Mouse (Mus musculus) forebrain, embryonic 15.5 days (tissue): ENCODE data around the gene Cyb561. TPM values are rescaled to one million over a fixed set of nuclear protein-coding genes. Genes with fewer than 3 reads are reported as not detected.

Source experiments
- ATAC-seq: fragments of 200-750 bp; cut with Nextera tagmentation; replicated peaks from 2 replicates; pipeline ENCODE4 v1.8.0; 2017; ENCODE audit warnings: mild to moderate bottlenecking, moderate TSS enrichment, moderate library complexity
- H3K27ac ChIP-seq: fragments of 300-500 bp; sonication (generic); replicated peaks from 2 replicates; pipeline ENCODE4 v1.5.1; 2015; ENCODE audit warnings: mild to moderate bottlenecking, inconsistent platforms
- H3K27me3 ChIP-seq: fragments of 300-500 bp; sonication (generic); 2 replicates; pipeline ENCODE4 v1.6.1; 2015; ENCODE audit warnings: inconsistent platforms
- H3K36me3 ChIP-seq: fragments of 300-500 bp; sonication (generic); 2 replicates; pipeline ENCODE4 v1.6.1; 2015; ENCODE audit warnings: mild to moderate bottlenecking, inconsistent platforms
- H3K4me1 ChIP-seq: fragments of 300-500 bp; sonication (generic); 2 replicates; pipeline ENCODE4 v1.6.1; 2015; ENCODE audit warnings: inconsistent platforms
- H3K4me2 ChIP-seq: fragments of 300-500 bp; sonication (generic); replicated peaks from 2 replicates; pipeline ENCODE4 v1.6.1; 2015; ENCODE audit warnings: mild to moderate bottlenecking, inconsistent platforms
- H3K4me3 ChIP-seq: fragments of 300-500 bp; sonication (generic); 2 replicates; pipeline ENCODE4 v1.5.1; 2015; ENCODE audit warnings: mild to moderate bottlenecking, inconsistent platforms
- H3K9ac ChIP-seq: fragments of 300-500 bp; sonication (generic); replicated peaks from 2 replicates; pipeline ENCODE4 v1.6.1; 2015; ENCODE audit warnings: mild to moderate bottlenecking, inconsistent platforms
- H3K9me3 ChIP-seq: fragments of 300-500 bp; sonication (generic); 2 replicates; pipeline ENCODE4 v1.6.1; 2016; ENCODE audit warnings: inconsistent platforms
- WGBS: fragments of 180-500 bp; shearing (Covaris S2); methylation state at CpG from one replicate; pipeline ENCODE4 v1.1.7; 2015; ENCODE audit warnings: mixed read lengths; 5-methylcytosine and 5-hydroxymethylcytosine counted together
- polyA plus RNA-seq: library from polyadenylated mRNA; unstranded; fragments of >200 nt; fragmentation: Nextera tagmentation; extraction: Ambion mirVana; gene quantifications from 2 replicates; pipeline ENCODE4 v1.2.1, GENCODE M21; 2015

The Cyb561 gene
- polyA plus RNA-seq, 1 experiment from 2014 or later = 32.5 TPM

DNA sequence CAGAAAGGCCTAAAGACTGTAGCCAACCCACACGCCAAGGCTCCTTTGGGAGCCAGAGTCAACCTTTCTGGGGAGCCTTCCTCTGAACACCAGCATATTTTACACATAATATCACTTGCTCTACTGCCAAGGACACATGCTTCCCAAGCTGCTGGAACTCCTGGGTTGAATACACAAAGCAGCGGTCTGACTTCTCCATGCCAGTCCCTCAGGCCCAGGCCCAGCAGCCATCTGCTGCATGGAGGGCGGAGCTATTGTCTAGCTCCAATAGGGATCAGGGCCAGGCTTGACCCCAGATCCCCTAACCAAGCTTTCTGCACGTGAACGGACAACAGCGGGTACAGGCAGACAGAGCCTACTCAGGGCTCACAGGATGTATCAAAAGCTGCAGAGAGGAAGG, 18.3 kb downstream of the Cyb561 start:
- 59% methylated on average over 6 of the region's 6 CpGs for WGBS

DNA sequence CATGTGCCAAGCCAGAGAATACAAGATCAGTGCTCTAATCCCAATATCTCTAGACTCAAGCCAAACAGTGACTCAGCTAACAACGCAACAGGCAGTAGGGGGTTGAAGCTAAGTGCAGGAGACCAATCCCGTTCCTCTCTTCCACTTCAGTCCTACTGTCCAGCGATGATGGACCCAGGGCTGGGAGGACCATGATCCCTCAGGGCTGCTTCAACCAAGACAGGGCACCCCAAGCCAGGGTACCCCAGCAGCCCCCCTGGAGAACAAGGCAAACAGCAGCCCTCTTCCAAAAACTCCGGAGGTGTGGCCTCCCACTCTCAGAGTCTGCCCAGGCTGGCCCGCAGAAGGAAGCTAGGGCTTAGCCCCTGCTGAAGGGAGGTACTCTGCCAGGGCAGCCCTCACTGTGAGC, 18.8 kb downstream of the Cyb561 start:
- Histone ChIP-seq H3K4me3 (no peak overlapping the region), H3K27me3 (no peaks in the 10 kb centered on the region), H3K9me3 (no peaks in the 10 kb centered on the region), H3K27ac (no peak overlapping the region), H3K9ac (no peak overlapping the region), H3K4me2 (no peak overlapping the region), H3K4me1 (no peaks in the 10 kb centered on the region), H3K36me3 (no peaks in the 10 kb centered on the region)
- no peak for ATAC-seq
- WGBS = 81% methylated on average over 5 of the region's 5 CpGs

More for the DNA sequence above, 18.3 kb downstream of the Cyb561 start:
- H3K9me3 ChIP-seq = no peaks in the 10 kb centered on the region
- no peaks in the 10 kb centered on the region for H3K4me1 ChIP-seq
- H3K4me3 ChIP-seq = no peak overlapping the region
- no peaks in the 10 kb centered on the region for H3K36me3 ChIP-seq
- no peak overlapping the region for H3K27ac ChIP-seq
- H3K4me2 ChIP-seq = no peak overlapping the region
- no peak overlapping the region for H3K9ac ChIP-seq
- no peak for ATAC-seq
- no peaks in the 10 kb centered on the region for H3K27me3 ChIP-seq

DNA sequence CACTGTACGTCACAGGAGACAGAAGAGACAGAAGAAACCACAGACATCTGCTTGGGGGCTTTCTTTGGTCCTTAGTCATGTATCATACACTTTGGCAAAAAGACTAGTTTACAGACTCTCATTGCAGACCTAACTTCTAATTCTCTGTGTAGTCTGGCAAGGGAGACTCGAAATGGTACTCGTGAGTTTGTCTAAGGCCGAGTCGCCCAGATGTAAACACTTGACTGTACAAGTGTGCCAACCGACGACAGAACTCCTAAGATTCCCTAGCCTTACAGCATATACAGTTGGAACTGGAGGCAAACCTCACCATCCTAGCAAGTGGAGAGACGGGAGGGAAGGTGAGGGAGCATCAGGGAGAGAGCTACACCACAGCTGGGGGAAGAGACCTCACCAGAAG, 19.4 kb downstream of the Cyb561 start:
- Histone ChIP-seq H3K9ac (no peak overlapping the region), H3K27me3 (no peaks in the 10 kb centered on the region), H3K4me3 (no peak overlapping the region), H3K4me2 (no peak overlapping the region), H3K9me3 (no peaks in the 10 kb centered on the region), H3K27ac (no peak overlapping the region), H3K36me3 (no peaks in the 10 kb centered on the region), H3K4me1 (no peaks in the 10 kb centered on the region)
- 88% methylated on average over 8 of the region's 8 CpGs for WGBS
- ATAC-seq = no peak

DNA sequence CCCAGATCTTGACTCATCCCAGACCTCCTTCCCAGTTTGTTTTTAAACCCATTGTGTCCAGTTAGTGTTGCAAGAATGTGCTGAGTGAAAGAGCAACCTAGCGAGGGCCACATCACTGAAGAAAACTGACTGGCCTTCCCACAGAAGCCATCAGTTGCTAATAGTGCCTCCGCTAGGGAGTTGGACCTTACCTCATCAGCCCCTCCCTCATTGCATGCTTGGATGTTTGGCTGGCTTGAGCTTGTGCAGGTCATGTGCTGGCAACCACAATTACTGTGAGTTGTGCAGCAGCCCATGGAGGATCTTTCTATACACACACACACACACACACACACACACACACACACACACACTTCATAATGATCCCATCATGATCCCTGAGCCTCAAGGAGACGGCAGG, 21.8 kb downstream of the Cyb561 start:
- Histone ChIP-seq H3K4me2 (no peak overlapping the region), H3K27ac (no peak overlapping the region), H3K9me3 (no peaks in the 10 kb centered on the region), H3K9ac (no peak overlapping the region), H3K27me3 (no peaks in the 10 kb centered on the region), H3K4me3 (no peak overlapping the region), H3K4me1 (peaks cover 5% of the 10 kb centered on the region; the same call in 1 of the 2 replicates), H3K36me3 (no peaks in the 10 kb centered on the region; the same call in 1 of the 2 replicates)
- WGBS = 90% methylated on average over 3 of the region's 3 CpGs
- no peak for ATAC-seq

DNA sequence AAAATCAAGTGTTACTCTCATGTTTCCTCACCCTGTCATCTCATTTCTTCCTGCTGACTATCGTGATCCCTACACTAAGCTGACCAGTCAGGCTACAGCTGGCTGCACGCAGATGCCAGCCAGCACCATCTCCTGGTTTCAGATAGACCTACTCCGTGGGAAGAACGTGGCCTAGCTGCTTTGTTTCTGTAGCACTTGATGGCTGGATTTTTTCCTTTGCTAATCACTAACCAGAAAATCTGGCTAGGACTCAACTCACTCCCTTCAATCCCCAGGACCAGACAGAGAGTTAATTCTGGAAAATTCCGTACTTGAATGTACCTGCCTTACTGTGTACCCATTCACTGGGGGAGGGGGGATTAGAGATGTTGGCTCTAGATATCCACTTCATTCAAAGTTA, 25.0 kb downstream of the Cyb561 start:
- Histone ChIP-seq H3K4me1 (peaks cover 5% of the 10 kb centered on the region; the same call in 1 of the 2 replicates), H3K27me3 (no peaks in the 10 kb centered on the region), H3K36me3 (peaks cover 11% of the 10 kb centered on the region), H3K9me3 (no peaks in the 10 kb centered on the region), H3K4me2 (no peak overlapping the region), H3K27ac (no peak overlapping the region), H3K9ac (no peak overlapping the region), H3K4me3 (no peak overlapping the region)
- 78% methylated on average over 5 of the region's 5 CpGs for WGBS
- ATAC-seq = no peak

DNA sequence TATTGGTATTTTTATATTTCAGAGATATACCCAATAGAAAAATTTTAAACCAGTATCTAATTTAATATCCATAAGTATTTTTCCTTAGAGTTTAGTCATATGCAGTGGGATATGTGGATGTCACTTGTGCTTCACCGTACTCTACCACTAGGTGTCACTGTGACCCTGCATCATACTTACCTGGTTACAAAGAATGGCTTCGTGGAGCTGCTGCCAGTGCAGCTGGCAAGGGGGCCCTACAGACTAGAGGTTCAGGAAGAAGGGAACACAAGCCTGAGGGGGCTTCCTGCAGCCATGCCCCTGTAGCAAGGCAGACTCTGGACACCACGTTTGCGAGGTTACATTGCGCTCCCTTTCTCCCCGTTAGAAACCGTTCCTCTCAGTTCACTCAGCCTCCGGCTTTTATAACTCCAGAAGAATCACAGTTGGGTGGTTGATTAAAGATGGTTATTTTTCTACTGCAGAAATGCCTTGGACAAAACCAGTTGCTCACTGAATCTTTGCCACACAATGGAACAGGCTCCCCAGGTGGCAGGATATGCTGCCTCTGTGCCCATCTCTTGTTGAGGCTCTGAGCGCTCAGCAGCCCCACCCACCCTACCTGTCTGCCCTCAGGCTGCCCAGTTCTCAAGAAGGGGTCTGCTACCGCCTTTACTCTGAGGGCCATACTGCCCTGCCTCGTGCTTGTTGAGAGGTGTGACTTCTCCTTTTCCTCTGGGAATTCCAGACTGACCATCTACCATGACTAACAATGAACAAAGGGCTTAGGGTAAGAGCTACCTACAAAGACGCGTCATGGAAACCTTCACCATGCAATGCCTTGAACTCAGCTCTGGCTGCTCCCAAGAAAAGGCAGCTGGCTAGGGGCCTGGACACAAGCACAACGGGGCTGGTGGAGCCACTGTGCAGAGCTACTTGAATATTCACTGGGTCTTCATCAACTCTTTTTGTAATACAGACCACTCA, 25.8 kb downstream of the Cyb561 start:
- Histone ChIP-seq H3K36me3 (peaks cover 20% of the 10 kb centered on the region), H3K4me3 (no peak overlapping the region), H3K27me3 (no peaks in the 10 kb centered on the region), H3K9ac (peak overlapping the region; percentile 13; the same call in 1 of the 2 replicates), H3K9me3 (no peaks in the 10 kb centered on the region), H3K27ac (no peak overlapping the region), H3K4me1 (peaks cover 5% of the 10 kb centered on the region; the same call in 1 of the 2 replicates), H3K4me2 (no peak overlapping the region)
- ATAC-seq = peak; percentile 75
- 59% methylated on average over 14 of the region's 14 CpGs for WGBS

DNA sequence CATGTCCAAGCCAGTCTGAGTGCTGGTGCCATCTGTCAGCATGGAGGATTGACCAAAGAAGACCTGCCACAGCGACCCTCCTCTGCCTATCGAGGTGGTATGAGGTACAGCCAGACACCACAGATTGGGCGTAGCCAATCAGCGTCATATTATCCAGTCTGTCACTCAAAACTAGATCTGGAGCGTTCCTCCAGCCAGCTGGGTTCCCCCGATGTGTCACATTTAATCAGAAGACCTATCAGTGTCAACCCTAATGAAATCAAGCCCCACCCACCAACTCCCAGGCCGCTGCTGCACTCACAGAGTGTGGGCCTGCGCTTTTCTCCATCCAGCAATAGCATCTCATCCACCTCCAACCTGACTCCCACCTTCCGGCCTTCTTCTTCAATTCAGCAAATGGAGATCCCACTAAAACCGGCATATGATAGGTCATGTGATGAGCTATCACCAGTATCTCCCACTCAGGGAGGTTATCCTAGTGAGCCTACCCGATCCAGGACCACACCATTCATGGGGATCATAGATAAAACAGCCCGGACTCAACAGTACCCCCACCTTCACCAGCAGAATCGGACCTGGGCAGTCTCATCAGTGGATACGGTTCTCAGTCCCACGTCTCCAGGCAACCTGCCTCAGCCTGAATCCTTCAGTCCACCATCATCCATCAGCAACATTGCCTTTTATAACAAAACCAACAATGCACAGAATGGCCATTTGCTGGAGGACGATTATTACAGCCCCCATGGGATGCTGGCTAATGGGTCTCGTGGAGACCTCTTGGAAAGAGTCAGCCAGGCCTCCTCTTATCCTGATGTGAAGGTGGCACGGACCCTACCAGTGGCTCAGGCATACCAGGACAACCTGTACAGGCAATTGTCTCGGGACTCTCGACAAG, 30.1 kb downstream of the Cyb561 start:
- Histone ChIP-seq H3K27ac (no peak overlapping the region), H3K4me2 (no peak overlapping the region), H3K4me3 (no peak overlapping the region), H3K27me3 (no peaks in the 10 kb centered on the region), H3K4me1 (peaks cover 5% of the 10 kb centered on the region; the same call in 1 of the 2 replicates), H3K9ac (no peak overlapping the region), H3K36me3 (peaks cover 45% of the 10 kb centered on the region), H3K9me3 (no peaks in the 10 kb centered on the region)
- 88% methylated on average over 20 of the region's 20 CpGs for WGBS
- ATAC-seq = no peak

DNA sequence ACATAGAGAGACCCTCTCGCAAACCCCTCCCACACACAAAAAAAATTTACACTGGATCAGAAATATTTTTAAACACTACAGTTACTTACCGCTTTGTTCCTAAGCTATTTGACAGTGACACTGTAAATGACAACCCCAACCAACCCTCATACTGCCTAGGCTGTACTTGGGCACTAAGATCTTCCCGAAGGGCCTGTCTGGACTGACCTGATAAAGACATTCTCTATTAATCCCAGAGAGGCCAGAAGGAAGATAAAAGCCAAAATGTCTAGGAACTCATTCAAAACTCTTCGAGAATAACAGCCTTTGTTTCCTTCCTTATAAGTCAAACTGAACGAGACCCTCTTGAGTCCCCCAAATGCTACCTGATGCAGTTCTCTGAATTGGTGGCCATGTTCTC, 31.9 kb downstream of the Cyb561 start:
- no peak overlapping the region for H3K4me3 ChIP-seq
- no peaks in the 10 kb centered on the region for H3K27me3 ChIP-seq
- no peak overlapping the region for H3K27ac ChIP-seq
- WGBS = 93% methylated on average over 5 of the region's 5 CpGs
- no peaks in the 10 kb centered on the region for H3K4me1 ChIP-seq
- no peak overlapping the region for H3K4me2 ChIP-seq
- H3K9ac ChIP-seq = no peak overlapping the region
- no peaks in the 10 kb centered on the region for H3K9me3 ChIP-seq
- no peak for ATAC-seq
- H3K36me3 ChIP-seq = peaks cover 58% of the 10 kb centered on the region

DNA sequence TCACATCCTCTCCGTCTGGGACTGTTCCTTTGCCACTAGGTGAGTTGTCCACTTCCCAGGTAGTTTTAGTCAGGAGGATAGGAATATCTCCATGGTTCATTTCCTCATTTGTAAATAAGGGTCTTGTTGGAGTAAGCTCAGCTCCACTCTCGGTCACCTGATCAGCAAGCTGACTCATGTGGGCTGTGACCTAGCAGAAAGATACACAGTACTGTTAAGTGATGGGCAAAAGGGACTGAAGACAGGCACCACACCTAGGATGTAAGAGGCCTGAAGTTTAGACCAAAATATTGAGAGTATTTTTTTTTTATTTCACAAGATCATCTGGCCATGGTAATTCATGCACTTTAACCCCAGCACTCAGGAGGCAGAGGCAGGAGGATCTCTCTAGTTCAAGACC, 32.3 kb downstream of the Cyb561 start:
- no peak overlapping the region for H3K27ac ChIP-seq
- peaks cover 62% of the 10 kb centered on the region for H3K36me3 ChIP-seq
- no peak overlapping the region for H3K9ac ChIP-seq
- H3K4me2 ChIP-seq = no peak overlapping the region
- WGBS = 96% methylated on average over 2 of the region's 2 CpGs
- H3K4me3 ChIP-seq = no peak overlapping the region
- ATAC-seq = no peak
- no peaks in the 10 kb centered on the region for H3K9me3 ChIP-seq
- no peaks in the 10 kb centered on the region for H3K27me3 ChIP-seq
- H3K4me1 ChIP-seq = no peaks in the 10 kb centered on the region

DNA sequence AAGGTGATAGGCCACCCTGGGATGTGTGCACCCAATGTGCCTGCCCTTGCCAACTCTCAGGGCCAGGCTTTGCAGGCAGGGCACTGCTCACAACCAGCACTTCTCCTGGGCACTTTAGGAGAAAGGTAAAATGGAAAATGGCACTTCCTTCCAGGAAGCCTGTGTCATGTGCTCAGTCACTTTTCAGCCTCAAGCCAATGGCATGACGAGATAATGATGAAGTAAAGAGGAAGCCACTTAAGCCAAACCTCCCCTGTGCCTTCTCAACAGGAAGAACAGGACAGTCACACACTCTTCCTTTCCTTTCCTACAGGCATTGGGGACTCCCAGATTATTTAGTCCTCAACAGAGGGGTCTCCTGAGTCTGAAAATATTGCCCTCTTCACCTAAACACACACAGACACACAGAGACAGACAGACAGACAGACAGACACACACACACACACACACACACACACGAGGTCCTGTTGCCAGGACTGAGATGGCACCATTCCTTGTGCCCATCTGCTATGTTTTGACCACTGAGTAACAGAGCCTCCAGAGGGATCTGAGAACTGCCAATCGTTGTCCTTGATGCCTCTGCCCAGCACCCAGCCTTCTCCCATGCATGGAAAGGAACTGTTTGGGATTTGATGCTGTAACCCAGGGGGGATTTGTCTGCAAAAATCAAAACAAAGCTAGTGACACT, 32.9 kb downstream of the Cyb561 start:
- Histone ChIP-seq H3K36me3 (peaks cover 59% of the 10 kb centered on the region), H3K9ac (no peak overlapping the region), H3K4me3 (no peak overlapping the region), H3K4me2 (no peak overlapping the region), H3K27ac (no peak overlapping the region), H3K9me3 (no peaks in the 10 kb centered on the region), H3K27me3 (no peaks in the 10 kb centered on the region), H3K4me1 (no peaks in the 10 kb centered on the region)
- no peak for ATAC-seq
- 82% methylated on average over 3 of the region's 3 CpGs for WGBS

DNA sequence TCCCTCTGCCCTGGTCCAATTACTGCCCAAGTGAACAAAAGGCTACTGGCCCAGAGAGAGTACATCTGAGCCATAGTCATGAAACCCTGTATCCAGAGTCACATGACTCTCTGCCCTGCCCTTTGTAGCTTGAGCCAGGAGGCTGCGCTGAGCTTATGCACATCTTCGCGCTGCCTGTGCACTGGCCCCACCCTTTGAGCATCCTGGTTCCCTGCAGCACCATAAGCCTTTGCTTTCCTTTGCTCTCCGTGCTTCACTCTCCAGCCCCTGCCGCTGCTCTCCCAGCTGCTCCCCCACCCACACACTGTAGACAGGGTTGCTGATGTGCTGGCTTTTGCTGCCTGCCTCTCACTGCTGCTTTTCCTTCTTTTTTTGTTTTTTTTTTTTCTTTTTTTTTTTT, 39.6 kb downstream of the Cyb561 start:
- peaks cover 35% of the 10 kb centered on the region for H3K36me3 ChIP-seq
- no peaks in the 10 kb centered on the region for H3K27me3 ChIP-seq
- WGBS = 53% methylated on average over 5 of the region's 5 CpGs

More for the DNA sequence above, 39.6 kb downstream of the Cyb561 start:
- ATAC-seq = no peak
- no peak overlapping the region for H3K4me2 ChIP-seq
- H3K9me3 ChIP-seq = no peaks in the 10 kb centered on the region
- no peak overlapping the region for H3K9ac ChIP-seq
- no peak overlapping the region for H3K27ac ChIP-seq
- H3K4me3 ChIP-seq = no peak overlapping the region
- H3K4me1 ChIP-seq = no peaks in the 10 kb centered on the region
